12 mouse cellular contexts compared by ENCODE assay signal in genomic region chr11:82631387-82631786, GRCm38 (mm10).
DNase-seq lines count a peak whose midpoint lies in the region; ATAC-seq and TF ChIP-seq lines count a peak whose summit lies in the region.
"Had no signal": no experiment of that assay in that cellular context is flagged by ENCODE, and none has a peak within 500 bp of the region (broad histone marks: within the 10 kb centered on the region; RNA-seq: fewer than 3 reads in every experiment).

No protein-coding gene starts in this region.

- H3K27me3 ChIP-seq in midbrain, embryonic 10.5 days (ENCODE audit: low read depth, poor library complexity, severe bottlenecking): no peaks in the 10 kb centered on the region
- H3K27me3 ChIP-seq in midbrain, postnatal 0 days (ENCODE audit: insufficient read depth, low read length): no peaks in the 10 kb centered on the region
- no peaks in the 10 kb centered on the region for H3K27me3 ChIP-seq in midbrain, embryonic 16.5 days (ENCODE audit: control insufficient read depth, insufficient read depth, low read depth, low read length)
- H3K27me3 ChIP-seq in kidney, adult 2 months (replicated peaks; ENCODE audit: control insufficient read depth, insufficient read depth, low read length): no peaks in the 10 kb centered on the region
- H3K27me3 ChIP-seq: liver, embryonic 12.5 days had no signal

- 49% methylated on average over 4 of the region's 4 CpGs for WGBS in midbrain, embryonic 10.5 days
- WGBS in midbrain, postnatal 0 days: 28% methylated on average over 4 of the region's 4 CpGs
- 24% methylated on average over 4 of the region's 4 CpGs for WGBS in midbrain, embryonic 16.5 days
- 32% methylated on average over 4 of the region's 4 CpGs for WGBS in kidney, adult 2 months

- peak overlapping the region; percentile 42; the same call in 1 of the 2 replicates for H3K27ac ChIP-seq in midbrain, embryonic 10.5 days (replicated peaks)
- no peak overlapping the region for H3K27ac ChIP-seq in midbrain, postnatal 0 days (ENCODE audit: low read depth, low read length)
- no peak overlapping the region; the same call in 1 of the 2 replicates for H3K27ac ChIP-seq in midbrain, embryonic 16.5 days (ENCODE audit: low read length)
- H3K27ac ChIP-seq in kidney, adult 2 months (ENCODE audit: insufficient read depth, low read depth, low read length): no peak overlapping the region
- H3K27ac ChIP-seq: liver, embryonic 12.5 days had no signal

- TF ChIP-seq CTCF in midbrain, postnatal 0 days (IDR thresholded peaks at IDR 0.05): no peak
- TF ChIP-seq CTCF in kidney, adult 2 months (conservative IDR thresholded peaks at IDR 0.05; ENCODE audit: insufficient read depth, insufficient read length, low read depth, low read length): no peak

- H3K4me2 ChIP-seq in midbrain, postnatal 0 days (ENCODE audit: low read depth, low read length, poor library complexity, severe bottlenecking): no peak overlapping the region
- no peak overlapping the region for H3K4me2 ChIP-seq in midbrain, embryonic 16.5 days (ENCODE audit: low read length)
- H3K4me2 ChIP-seq: liver, embryonic 12.5 days had no signal

- no peaks in the 10 kb centered on the region; the same call in 1 of the 2 replicates for H3K9me3 ChIP-seq in midbrain, embryonic 10.5 days (replicated peaks)
- H3K9me3 ChIP-seq in midbrain, postnatal 0 days (ENCODE audit: low read length): no peaks in the 10 kb centered on the region
- H3K9me3 ChIP-seq in midbrain, embryonic 16.5 days (replicated peaks; ENCODE audit: control insufficient read depth, low read length, poor library complexity, severe bottlenecking): no peaks in the 10 kb centered on the region
- H3K9me3 ChIP-seq: liver, embryonic 12.5 days had no signal

- no peaks in the 10 kb centered on the region for H3K36me3 ChIP-seq in midbrain, embryonic 10.5 days
- H3K36me3 ChIP-seq in midbrain, postnatal 0 days (ENCODE audit: insufficient read depth, low read length): no peaks in the 10 kb centered on the region
- no peaks in the 10 kb centered on the region for H3K36me3 ChIP-seq in midbrain, embryonic 16.5 days (ENCODE audit: control insufficient read depth, insufficient read depth, low read length)
- H3K36me3 ChIP-seq in kidney, adult 2 months (ENCODE audit: control insufficient read depth, insufficient read depth, low read length): no peaks in the 10 kb centered on the region
- H3K36me3 ChIP-seq: liver, embryonic 12.5 days had no signal

- no peak overlapping the region for H3K9ac ChIP-seq in midbrain, postnatal 0 days (replicated peaks; ENCODE audit: low read length, poor library complexity, severe bottlenecking)
- no peak overlapping the region for H3K9ac ChIP-seq in midbrain, embryonic 16.5 days (ENCODE audit: low read depth, low read length)
- H3K9ac ChIP-seq: liver, embryonic 12.5 days had no signal

- ATAC-seq in midbrain, postnatal 0 days (ENCODE audit: low FRiP score): no peak
- ATAC-seq in midbrain, embryonic 16.5 days: peak; percentile 21; the same call in 1 of the 2 replicates
- ATAC-seq: liver, embryonic 12.5 days; Patski had no signal

- no peak for TF ChIP-seq POLR2A in kidney, adult 2 months (IDR thresholded peaks at IDR 0.05; ENCODE audit: low read depth, low read length)

- no peak for DNase-seq in midbrain, embryonic 10.5 days (ENCODE audit: low spot score)
- no peak for DNase-seq in midbrain, postnatal 0 days (ENCODE audit: low spot score)
- peak; percentile 42 for DNase-seq in brain, embryonic 18.5 days (ENCODE audit: low read depth, low spot score)
- DNase-seq in frontal cortex, postnatal 10 days (ENCODE audit: low spot score in 2 of 2): peak; percentile 28 to 37
- DNase-seq in kidney, adult 2 months: no peak
- DNase-seq in gastrocnemius, adult 18-20 months (ENCODE audit: low spot score): no peak
- DNase-seq: cerebellum, postnatal 14 days; left cerebral cortex, postnatal 4 days; right cerebral cortex, adult 18-20 months had no signal

- H3K4me1 ChIP-seq in midbrain, embryonic 10.5 days: peaks cover 25% of the 10 kb centered on the region
- H3K4me1 ChIP-seq in midbrain, postnatal 0 days (ENCODE audit: insufficient read depth, low read length): peaks cover 4% of the 10 kb centered on the region; the same call in 1 of the 2 replicates
- no peaks in the 10 kb centered on the region; the same call in 1 of the 2 replicates for H3K4me1 ChIP-seq in midbrain, embryonic 16.5 days (ENCODE audit: control insufficient read depth, insufficient read depth, low read length)
- no peaks in the 10 kb centered on the region for H3K4me1 ChIP-seq in kidney, adult 2 months (ENCODE audit: control insufficient read depth, insufficient read depth, low read length)
- H3K4me1 ChIP-seq: liver, embryonic 12.5 days had no signal

- H3K4me3 ChIP-seq in midbrain, embryonic 10.5 days: no peak overlapping the region
- H3K4me3 ChIP-seq in midbrain, postnatal 0 days (ENCODE audit: low read depth, low read length): no peak overlapping the region
- no peak overlapping the region for H3K4me3 ChIP-seq in midbrain, embryonic 16.5 days (ENCODE audit: low read depth, low read length)
- no peak overlapping the region for H3K4me3 ChIP-seq in kidney, adult 2 months (ENCODE audit: insufficient read depth, low read depth, low read length)
- H3K4me3 ChIP-seq: liver, embryonic 12.5 days had no signal

Comparison
In these comparisons a context has a peak if more than half of its experiments do, and no peak if none do; other contexts are left out.
1. DNase-seq: peak in brain, embryonic 18.5 days (single experiment) and frontal cortex, postnatal 10 days (2 of 2); none in midbrain, embryonic 10.5 days (single experiment), midbrain, postnatal 0 days (single experiment), kidney, adult 2 months (single experiment) and gastrocnemius, adult 18-20 months (single experiment).